Mouse (Mus musculus): ENCODE data around the gene Vmn2r8.
"Not testable (repeated sequence)": the region's sequence is repeated elsewhere in the genome, so short reads cannot be mapped to it uniquely, and the experiment has no call there.

DNA sequence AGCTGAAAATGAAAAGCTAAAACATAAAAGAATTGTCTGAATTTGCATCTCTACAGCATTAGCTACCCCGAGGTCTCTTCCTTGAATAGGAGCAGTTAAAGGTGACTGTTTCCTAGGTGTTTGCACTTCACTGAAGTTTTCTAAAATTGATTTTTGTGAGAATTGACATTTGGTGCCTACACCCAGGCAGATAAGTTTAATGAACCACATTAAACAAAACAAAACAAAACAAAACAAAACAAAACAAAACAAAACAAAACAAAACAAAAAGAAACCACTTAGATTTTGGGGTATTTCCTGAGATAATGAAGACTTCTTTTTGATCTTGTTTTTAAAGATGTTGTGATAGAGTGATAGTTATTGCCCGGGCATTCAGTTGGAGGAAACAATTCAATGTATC lies 13.4 kb downstream of the Vmn2r8 start, which contains the start of gene Tmed11:
- not testable (repeated sequence) for TF ChIP-seq CHD2 (IDR thresholded peaks at IDR 0.05; ENCODE audit: low read depth, low read length); MAFK (IDR thresholded peaks at IDR 0.05; ENCODE audit: insufficient read depth, low read depth, low read length); HCFC1 (IDR thresholded peaks at IDR 0.05; ENCODE audit: borderline replicate concordance, insufficient read depth, low read length); ZC3H11A (IDR thresholded peaks at IDR 0.05; ENCODE audit: borderline replicate concordance, low read depth, low read length); ZNF384 (IDR thresholded peaks at IDR 0.05; ENCODE audit: low read depth, low read length)
